Mouse (Mus musculus) lung, adult 10 weeks (tissue): Measurements from ENCODE around the gene Tsg101. TPM values are rescaled to one million over a fixed set of nuclear protein-coding genes. Genes with fewer than 3 reads are reported as not detected.

Experiments used
- polyA plus RNA-seq: library from polyadenylated mRNA; stranded (reverse); fragments of 350-450 nt; fragmentation: Illumina TruSeq; extraction: RNeasy Lipid Tissue Mini Kit (QIAGEN cat#74804); gene quantifications from one replicate; pipeline ENCODE4 v1.2.3, GENCODE M21; 2014; ENCODE audit warnings: low read depth, low replicate concordance; ENCODE audit not compliant: insufficient read depth

Gene Tsg101
- 82.7 TPM for polyA plus RNA-seq

DNA sequence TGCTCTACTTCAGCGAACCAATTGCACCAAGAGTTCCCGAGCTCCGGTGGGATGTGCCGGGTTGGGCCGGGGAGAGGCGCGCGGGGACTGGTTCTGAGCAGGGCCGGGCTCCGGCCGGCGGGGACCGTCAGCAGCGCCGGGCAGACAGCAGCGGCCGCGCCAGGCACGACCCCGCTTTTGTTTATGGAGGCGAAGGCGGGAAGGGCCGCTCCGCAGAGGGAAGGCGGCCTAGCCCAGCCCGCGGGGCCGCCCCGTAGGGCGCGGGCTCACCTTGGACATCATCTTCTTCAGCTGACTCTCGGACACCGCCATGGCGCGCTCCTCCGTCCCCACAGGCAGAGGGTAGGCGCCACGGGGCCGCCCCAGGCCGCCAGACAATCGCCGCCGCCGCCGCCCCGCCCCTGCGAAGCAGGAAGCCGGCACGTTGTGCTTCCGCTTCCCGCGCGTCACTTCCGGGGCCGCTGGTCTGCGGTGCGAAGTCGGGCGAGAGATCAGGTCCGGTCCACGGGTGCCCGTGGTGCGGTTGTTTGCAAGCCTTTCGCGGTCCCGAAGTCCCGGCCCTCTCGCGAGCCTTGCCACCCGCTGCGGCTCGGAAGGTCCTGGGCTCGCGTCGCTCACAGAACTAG lies at the start of gene Tsg101:
Gene Tsg101, minus strand, starts transcription at position 419 of the 626 bp plus-strand sequence.

DNA sequence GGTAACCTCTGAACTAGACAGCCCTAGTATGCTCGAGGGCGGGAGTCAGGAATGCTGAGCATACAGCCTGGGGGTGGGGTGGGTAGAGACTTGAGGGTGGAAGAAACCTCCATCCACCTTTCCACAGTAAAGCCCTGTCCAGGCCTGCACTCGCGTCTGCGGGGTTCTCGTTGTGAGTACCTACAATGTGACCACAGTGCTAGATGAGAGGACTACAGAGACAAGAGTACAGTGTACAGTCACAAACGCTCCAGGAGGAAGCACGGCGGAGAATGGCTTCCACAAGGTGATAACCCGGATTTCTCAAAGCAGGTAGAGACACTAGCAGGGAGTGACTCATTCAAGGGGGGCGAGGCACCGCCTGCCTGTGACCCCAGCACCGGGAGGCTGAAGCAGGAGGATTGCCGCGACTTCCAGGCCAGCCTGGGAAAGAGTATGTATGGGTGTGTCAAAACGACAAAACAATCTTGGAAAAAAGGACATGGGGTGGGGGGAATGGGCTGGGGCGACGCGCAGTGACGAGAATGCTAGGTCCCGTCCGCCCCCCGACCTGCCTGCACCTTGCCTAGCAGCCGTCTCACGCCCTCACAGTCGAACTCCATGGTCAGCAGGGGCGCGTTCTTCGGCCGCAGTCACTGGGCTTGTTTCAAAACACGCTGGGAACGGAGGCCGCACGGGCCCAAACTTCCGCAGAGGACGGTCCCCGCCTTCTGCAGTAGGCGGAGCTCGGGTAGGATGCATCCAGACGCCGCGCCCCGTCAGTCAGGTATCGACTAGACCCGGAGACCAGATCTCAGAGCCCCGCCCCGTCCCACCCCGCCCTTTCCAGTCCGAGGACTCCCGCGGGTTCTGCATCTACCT lies 38.3 kb upstream of the Tsg101 start, which contains the start of gene Uevld:
Gene Uevld, minus strand, starts transcription at position 697 of the 861 bp plus-strand sequence.

GRCm38 (mm10) chr7:46860996-46861395 lies 58.8 kb downstream of the Tsg101 start, which contains the start of gene Ldhc:
TSS of gene Ldhc (plus strand) at chr7:46861203.

GRCm38 (mm10) chr7:46840787-46841525 lies 78.8 kb downstream of the Tsg101 start, which contains the start of gene Ldha:
TSS of gene Ldha (plus strand) at chr7:46841475.

Other genes starting within 250 kb of the Tsg101 start
- gene Tph1, start 247.4 kb downstream of the Tsg101 start, polyA plus RNA-seq, result not detected
- gene Saal1, start 209.3 kb downstream of the Tsg101 start, polyA plus RNA-seq, result 5.7 TPM
- 26.5 TPM for gene Saa3, start 204.3 kb downstream of the Tsg101 start, polyA plus RNA-seq
- not detected for gene Saa4, start 187.4 kb downstream of the Tsg101 start, polyA plus RNA-seq
- gene Saa1, start 177.0 kb downstream of the Tsg101 start, polyA plus RNA-seq, result not detected
- gene Saa2, start 168.2 kb downstream of the Tsg101 start, polyA plus RNA-seq, result not detected
- gene Hps5, start 123.9 kb downstream of the Tsg101 start, polyA plus RNA-seq, result 14.7 TPM
- 16.3 TPM for gene Gtf2h1, start 123.9 kb downstream of the Tsg101 start, polyA plus RNA-seq
- gene Ldha, start 78.5 kb downstream of the Tsg101 start, polyA plus RNA-seq, result 317 TPM
- not detected for gene Ldhc, start 58.8 kb downstream of the Tsg101 start, polyA plus RNA-seq
- gene Uevld, start 38.6 kb upstream of the Tsg101 start, polyA plus RNA-seq, result 3.8 TPM
- gene Gm9999, start 63.6 kb upstream of the Tsg101 start, polyA plus RNA-seq, result not detected
- 7.8 TPM for gene Spty2d1, start 88.4 kb upstream of the Tsg101 start, polyA plus RNA-seq
- gene Tmem86a, start 130.6 kb upstream of the Tsg101 start, polyA plus RNA-seq, result 11.8 TPM
- 0.28 TPM for gene Ptpn5, start 213.7 kb upstream of the Tsg101 start, polyA plus RNA-seq